Mouse (Mus musculus) liver, embryonic 12.5 days (tissue): ENCODE measurements around the gene Bmp4. TPM values are rescaled to one million over a fixed set of nuclear protein-coding genes. Genes with fewer than 3 reads are reported as not detected.

Source experiments
- ATAC-seq: fragments of 200-750 bp; cut with Nextera tagmentation; 2 replicates; pipeline ENCODE4 v1.8.0; 2017; ENCODE audit warnings: moderate number of reproducible peaks, mild to moderate bottlenecking, moderate library complexity
- H3K27ac ChIP-seq: fragments of 300-500 bp; sonication (generic); 2 replicates; pipeline ENCODE4 v1.5.1; 2016; ENCODE audit warnings: mild to moderate bottlenecking
- H3K27me3 ChIP-seq: fragments of 300-500 bp; sonication (generic); replicated peaks from 2 replicates; pipeline ENCODE4 v1.6.1; 2016; ENCODE audit warnings: mild to moderate bottlenecking, moderate library complexity
- H3K36me3 ChIP-seq: fragments of 300-500 bp; sonication (generic); 2 replicates; pipeline ENCODE4 v1.6.1; 2016; ENCODE audit warnings: mild to moderate bottlenecking, moderate library complexity
- H3K4me1 ChIP-seq: fragments of 300-500 bp; sonication (generic); 2 replicates; pipeline ENCODE4 v1.6.1; 2016
- H3K4me2 ChIP-seq: fragments of 300-500 bp; sonication (generic); 2 replicates; pipeline ENCODE4 v1.6.1; 2016; ENCODE audit warnings: mild to moderate bottlenecking, moderate library complexity
- H3K4me3 ChIP-seq: fragments of 300-500 bp; sonication (generic); 2 replicates; pipeline ENCODE4 v1.5.1; 2016; ENCODE audit warnings: mild to moderate bottlenecking, moderate library complexity
- H3K9ac ChIP-seq: fragments of 300-500 bp; sonication (generic); 2 replicates; pipeline ENCODE4 v1.6.1; 2016; ENCODE audit warnings: mild to moderate bottlenecking, moderate library complexity
- H3K9me3 ChIP-seq: fragments of 300-500 bp; sonication (generic); replicated peaks from 2 replicates; pipeline ENCODE4 v1.6.1; 2016; ENCODE audit warnings: mild to moderate bottlenecking, moderate library complexity
- WGBS: fragments of 180-500 bp; shearing (Covaris S2); methylation state at CpG from one replicate; pipeline ENCODE4 v1.1.7; 2016; ENCODE audit not compliant: insufficient replicate concordance; 5-methylcytosine and 5-hydroxymethylcytosine counted together
- polyA plus RNA-seq: library from polyadenylated mRNA; unstranded; fragments of >200 nt; fragmentation: Nextera tagmentation; extraction: Ambion mirVana; gene quantifications from 2 replicates; pipeline ENCODE4 v1.2.1, GENCODE M21; 2016

The Bmp4 gene
- polyA plus RNA-seq, 1 experiment from 2014 or later, result 3.2 TPM

GRCm38 (mm10) chr14:46384946-46385691 is 5.3 kb downstream of the Bmp4 start:
- H3K4me1 ChIP-seq, result peaks cover 34% of the 10 kb centered on the region
- no peak for ATAC-seq
- peak overlapping the region; percentile 56 for H3K4me3 ChIP-seq
- H3K4me2 ChIP-seq, result peak overlapping the region; percentile 74
- peak overlapping the region; percentile 27; the same call in 1 of the 2 replicates for H3K9ac ChIP-seq
- no peaks in the 10 kb centered on the region for H3K9me3 ChIP-seq
- no peaks in the 10 kb centered on the region for H3K36me3 ChIP-seq
- peaks cover 93% of the 10 kb centered on the region for H3K27me3 ChIP-seq
- WGBS, result 32% methylated on average over 14 of the region's 14 CpGs
- H3K27ac ChIP-seq, result no peak overlapping the region

- 55% methylated on average over 6 of the region's 6 CpGs for WGBS
- Histone ChIP-seq H3K36me3 (no peaks in the 10 kb centered on the region), H3K27me3 (peaks cover 69% of the 10 kb centered on the region), H3K9me3 (no peaks in the 10 kb centered on the region), H3K4me3 (no peak overlapping the region), H3K4me2 (no peak overlapping the region), H3K27ac (no peak overlapping the region), H3K4me1 (peaks cover 20% of the 10 kb centered on the region), H3K9ac (no peak overlapping the region)
- no peak for ATAC-seq
Observed at GRCm38 (mm10) chr14:46381457-46381856, 9.0 kb downstream of the Bmp4 start.

GRCm38 (mm10) chr14:46380286-46380721 is 10.2 kb downstream of the Bmp4 start:
- Histone ChIP-seq H3K27ac (no peak overlapping the region), H3K36me3 (no peaks in the 10 kb centered on the region), H3K27me3 (peaks cover 58% of the 10 kb centered on the region), H3K9ac (0 out of 2 replicates have a peak overlapping the region, but pooled peaks have one; percentile 7), H3K9me3 (no peaks in the 10 kb centered on the region), H3K4me2 (peak overlapping the region; percentile 64), H3K4me1 (peaks cover 9% of the 10 kb centered on the region), H3K4me3 (peak overlapping the region; percentile 35)
- WGBS, result 17% methylated on average over 31 of the region's 31 CpGs
- ATAC-seq, result no peak

DNA sequence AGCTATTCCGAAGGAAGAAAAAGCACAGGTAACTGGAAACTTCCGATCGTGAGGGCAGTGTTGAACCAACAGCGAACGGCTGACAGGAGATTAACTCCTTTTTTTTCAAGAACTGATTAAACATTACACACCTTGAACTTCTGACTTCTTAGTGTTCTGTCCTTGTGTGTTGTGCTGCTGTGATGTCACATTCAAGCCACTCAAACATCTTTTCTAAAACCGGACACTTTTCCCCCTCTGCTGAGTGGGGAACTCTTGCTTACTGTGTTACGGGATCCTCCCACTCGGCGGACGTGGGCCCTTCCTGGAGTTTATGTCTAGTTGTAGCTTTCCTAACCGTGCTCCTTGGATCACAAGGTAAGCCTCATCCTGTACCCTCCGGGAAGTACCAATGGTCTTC is 11.2 kb downstream of the Bmp4 start, which contains the start of gene Gm15217:
Gm15217 (plus strand) TSS at position 130 of the 400 bp plus-strand sequence.
- no peak for ATAC-seq
- Histone ChIP-seq H3K27me3 (peaks cover 49% of the 10 kb centered on the region), H3K4me2 (peak within 1 kb of the TSS; percentile 64), H3K27ac (no peak within 1 kb of the TSS), H3K36me3 (no peaks in the 10 kb centered on the region), H3K4me1 (peaks cover 9% of the 10 kb centered on the region), H3K9me3 (no peaks in the 10 kb centered on the region), H3K4me3 (peak within 1 kb of the TSS; percentile 35), H3K9ac (no peak within 1 kb of the TSS)
- 79% methylated on average over 12 of the region's 12 CpGs for WGBS

GRCm38 (mm10) chr14:46375796-46376195 is 14.7 kb downstream of the Bmp4 start:
- H3K4me3 ChIP-seq, result no peak overlapping the region
- no peak overlapping the region for H3K4me2 ChIP-seq
- peaks cover 8% of the 10 kb centered on the region for H3K4me1 ChIP-seq
- no peaks in the 10 kb centered on the region for H3K36me3 ChIP-seq
- H3K9ac ChIP-seq, result no peak overlapping the region
- no peaks in the 10 kb centered on the region for H3K9me3 ChIP-seq
- 35% methylated on average over 5 of the region's 5 CpGs for WGBS
- ATAC-seq, result no peak
- peaks cover 20% of the 10 kb centered on the region for H3K27me3 ChIP-seq
- no peak overlapping the region for H3K27ac ChIP-seq

DNA sequence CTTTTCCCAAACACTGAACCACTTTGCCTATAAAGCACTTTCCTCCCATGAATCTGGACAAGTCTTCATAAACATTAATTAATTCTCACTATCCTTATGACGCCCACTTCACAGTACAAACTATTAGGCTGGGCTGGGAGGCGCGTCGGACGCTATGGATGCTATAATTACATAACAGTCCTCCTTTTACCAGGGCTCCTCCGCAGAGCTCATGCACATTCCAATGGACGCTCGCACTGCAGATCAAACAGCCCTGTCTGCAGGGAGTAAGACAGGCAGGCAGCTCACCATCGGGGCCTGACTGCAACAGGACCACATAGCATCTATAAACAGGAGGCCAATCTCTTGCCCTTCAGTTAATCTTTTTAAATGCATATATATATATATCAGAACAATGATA is 18.0 kb downstream of the Bmp4 start:
- Histone ChIP-seq H3K9ac (no peak overlapping the region), H3K4me3 (no peak overlapping the region), H3K4me1 (no peaks in the 10 kb centered on the region), H3K36me3 (no peaks in the 10 kb centered on the region), H3K27me3 (no peaks in the 10 kb centered on the region), H3K27ac (no peak overlapping the region), H3K4me2 (no peak overlapping the region), H3K9me3 (no peaks in the 10 kb centered on the region)
- no peak for ATAC-seq
- 66% methylated on average over 9 of the region's 9 CpGs for WGBS

- WGBS, result 28% methylated on average over 10 of the region's 10 CpGs
- no peak for ATAC-seq
Observed at GRCm38 (mm10) chr14:46363209-46363608, 27.3 kb downstream of the Bmp4 start.

GRCm38 (mm10) chr14:46357696-46358095 is 32.8 kb downstream of the Bmp4 start:
- H3K27me3 ChIP-seq, result no peaks in the 10 kb centered on the region
- H3K9me3 ChIP-seq, result no peaks in the 10 kb centered on the region
- H3K27ac ChIP-seq, result no peak overlapping the region
- no peak overlapping the region for H3K4me2 ChIP-seq
- H3K9ac ChIP-seq, result no peak overlapping the region
- WGBS, result 64% methylated on average over 8 of the region's 8 CpGs
- H3K4me1 ChIP-seq, result no peaks in the 10 kb centered on the region
- H3K36me3 ChIP-seq, result no peaks in the 10 kb centered on the region
- H3K4me3 ChIP-seq, result no peak overlapping the region
- no peak for ATAC-seq

More at GRCm38 (mm10) chr14:46363209-46363608, 27.3 kb downstream of the Bmp4 start:
- H3K9me3 ChIP-seq, result no peaks in the 10 kb centered on the region
- H3K36me3 ChIP-seq, result no peaks in the 10 kb centered on the region
- no peaks in the 10 kb centered on the region for H3K4me1 ChIP-seq
- H3K4me3 ChIP-seq, result no peak overlapping the region
- 0 out of 2 replicates have a peak, but pooled peaks cover 4% of the 10 kb centered on the region for H3K27me3 ChIP-seq
- no peak overlapping the region for H3K4me2 ChIP-seq
- H3K27ac ChIP-seq, result no peak overlapping the region
- H3K9ac ChIP-seq, result no peak overlapping the region

- Histone ChIP-seq H3K4me3 (no peak overlapping the region), H3K4me2 (no peak overlapping the region), H3K27me3 (no peaks in the 10 kb centered on the region), H3K9ac (no peak overlapping the region), H3K9me3 (no peaks in the 10 kb centered on the region), H3K36me3 (no peaks in the 10 kb centered on the region), H3K27ac (no peak overlapping the region), H3K4me1 (no peaks in the 10 kb centered on the region)
- no peak for ATAC-seq
- WGBS, result 71% methylated on average over 7 of the region's 7 CpGs
Observed at GRCm38 (mm10) chr14:46357286-46357685, 33.2 kb downstream of the Bmp4 start.

DNA sequence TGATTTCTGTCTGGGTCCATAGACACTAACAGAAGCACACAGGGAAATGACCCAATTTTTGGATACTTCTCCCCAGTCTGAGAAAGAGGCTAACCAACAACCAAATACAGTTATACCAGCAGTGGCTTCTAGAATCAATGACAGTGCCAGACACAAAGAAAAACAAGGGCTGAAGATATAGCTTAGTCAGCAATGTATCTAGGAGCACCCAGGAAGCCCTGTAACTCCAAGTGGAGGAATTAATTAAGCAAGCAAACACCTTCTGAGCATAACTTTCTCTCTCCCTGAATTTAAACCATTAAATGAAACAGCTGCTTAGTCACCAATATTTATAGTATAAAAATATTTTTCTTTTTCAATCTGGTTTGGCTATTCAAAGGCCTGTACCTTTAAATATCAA is 45.7 kb downstream of the Bmp4 start:
- Histone ChIP-seq H3K4me1 (no peaks in the 10 kb centered on the region), H3K4me3 (no peak overlapping the region), H3K27ac (no peak overlapping the region), H3K4me2 (no peak overlapping the region), H3K9ac (no peak overlapping the region), H3K27me3 (no peaks in the 10 kb centered on the region), H3K9me3 (peaks cover 3% of the 10 kb centered on the region; the same call in 1 of the 2 replicates), H3K36me3 (no peaks in the 10 kb centered on the region)
- ATAC-seq, result no peak

DNA sequence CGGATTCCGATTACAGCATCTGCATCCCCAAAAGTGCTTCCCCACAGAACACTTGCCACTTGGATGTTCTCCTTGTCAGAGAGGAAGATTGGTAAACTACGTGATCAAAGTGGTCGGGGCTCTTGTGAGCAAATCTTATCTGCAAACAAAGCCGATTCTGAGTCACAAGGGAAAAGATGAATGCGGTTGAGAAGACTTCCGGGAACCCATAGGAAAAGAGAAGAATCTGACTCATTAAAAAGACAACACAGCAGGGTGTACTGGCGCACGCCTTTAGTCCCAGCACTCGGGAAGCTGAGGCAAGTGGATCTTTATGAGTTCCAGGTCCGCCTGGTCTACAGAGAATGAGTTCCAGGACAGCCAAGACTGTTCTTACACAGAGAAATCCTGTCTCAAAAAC is 51.7 kb downstream of the Bmp4 start:
- WGBS, result 62% methylated on average over 11 of the region's 11 CpGs
- no peak for ATAC-seq
- H3K27me3 ChIP-seq, result no peaks in the 10 kb centered on the region
- H3K4me1 ChIP-seq, result no peaks in the 10 kb centered on the region
- H3K36me3 ChIP-seq, result no peaks in the 10 kb centered on the region
- H3K4me2 ChIP-seq, result no peak overlapping the region
- no peaks in the 10 kb centered on the region for H3K9me3 ChIP-seq
- no peak overlapping the region for H3K27ac ChIP-seq
- H3K9ac ChIP-seq, result no peak overlapping the region
- H3K4me3 ChIP-seq, result no peak overlapping the region
